Mouse (Mus musculus): ENCODE measurements at regions not wholly inside any gene's neighbourhood (a gene's known extent, or its start where the extent isn't known, plus 50 kb on each side); places are given as distances from the start of the nearest gene placed in this dataset.

DNA sequence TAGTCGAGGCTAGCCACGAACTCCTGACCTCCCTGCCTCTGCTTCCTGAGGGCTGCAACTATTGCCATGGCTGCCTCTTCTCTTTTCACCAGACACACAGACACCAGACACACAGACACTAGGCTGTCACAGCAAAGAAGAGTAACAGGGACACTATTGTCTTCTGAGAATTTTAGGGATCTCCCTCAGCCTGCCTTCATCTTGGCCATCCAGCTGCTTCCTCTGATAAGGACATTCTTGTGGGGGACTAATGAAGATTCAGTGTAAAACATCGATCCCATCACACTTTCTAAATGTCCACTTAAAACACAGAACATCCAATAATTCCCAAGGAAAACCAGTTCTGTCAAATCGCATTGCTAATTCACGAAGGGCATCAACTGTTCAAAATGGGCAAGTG lies 98.2 kb downstream of the Cd24a start:
- H3K4me3 ChIP-seq, result no peak overlapping the region
- no peak overlapping the region for H3K9ac ChIP-seq
- H3K27me3 ChIP-seq, result no peaks in the 10 kb centered on the region
- no peaks in the 10 kb centered on the region for H3K9me3 ChIP-seq (replicated peaks)
- 85% methylated on average over 5 of the region's 5 CpGs for WGBS
- H3K4me1 ChIP-seq, result no peaks in the 10 kb centered on the region
- ATAC-seq, result no peak
- H3K27ac ChIP-seq, result no peak overlapping the region
- H3K36me3 ChIP-seq (ENCODE audit: poor library complexity, severe bottlenecking), result no peaks in the 10 kb centered on the region
- no peak overlapping the region for H3K4me2 ChIP-seq

DNA sequence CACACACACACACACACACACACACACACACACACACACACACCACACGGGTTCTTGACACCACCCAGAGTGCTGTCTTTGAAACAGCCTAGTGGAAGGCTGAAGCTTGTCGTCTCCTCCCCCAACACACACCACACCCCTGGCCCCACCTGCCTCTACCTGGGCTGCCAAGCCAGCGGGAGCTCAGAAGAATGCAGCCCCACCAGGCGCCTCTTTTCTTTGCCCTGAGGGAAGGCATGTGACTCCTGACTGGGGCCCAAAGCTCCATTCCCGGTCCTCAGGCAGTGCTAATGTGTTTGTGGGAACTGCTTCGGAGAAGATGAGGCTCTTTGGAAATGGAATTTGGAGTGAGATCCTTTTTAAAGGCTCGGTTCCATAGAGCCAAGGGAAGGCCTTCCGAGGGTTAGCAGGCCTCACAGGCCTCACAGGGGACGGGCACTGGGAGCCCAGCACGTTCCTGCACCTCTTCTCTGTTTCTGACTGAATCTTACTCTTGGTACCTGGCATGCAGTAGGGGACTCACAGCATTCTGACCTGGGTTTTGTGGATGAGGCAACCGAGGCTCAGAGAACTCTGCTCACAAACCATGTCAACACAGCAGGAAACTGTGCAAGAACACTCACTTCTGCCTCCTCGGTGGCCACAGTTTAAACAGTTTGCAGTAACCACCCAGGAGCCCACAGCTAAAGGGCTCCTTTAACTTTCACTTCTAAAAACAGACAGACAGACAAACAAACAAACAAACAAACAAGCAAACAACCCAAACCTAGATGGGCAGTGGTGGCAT lies 106.4 kb downstream of the Cd24a start:
- Histone ChIP-seq H3K27ac (no peak overlapping the region), H3K4me3 (no peak overlapping the region), H3K36me3 (ENCODE audit: poor library complexity, severe bottlenecking) (no peaks in the 10 kb centered on the region), H3K9me3 (replicated peaks) (no peaks in the 10 kb centered on the region), H3K27me3 (no peaks in the 10 kb centered on the region), H3K4me2 (no peak overlapping the region), H3K9ac (no peak overlapping the region), H3K4me1 (peaks cover 3% of the 10 kb centered on the region; the same call in 1 of the 2 replicates)
- 34% methylated on average over 12 of the region's 12 CpGs for WGBS
- ATAC-seq, result no peak

- no peak for ATAC-seq
Measured at GRCm38 (mm10) chr10:43689161-43689913, 111.3 kb downstream of the Cd24a start.

DNA sequence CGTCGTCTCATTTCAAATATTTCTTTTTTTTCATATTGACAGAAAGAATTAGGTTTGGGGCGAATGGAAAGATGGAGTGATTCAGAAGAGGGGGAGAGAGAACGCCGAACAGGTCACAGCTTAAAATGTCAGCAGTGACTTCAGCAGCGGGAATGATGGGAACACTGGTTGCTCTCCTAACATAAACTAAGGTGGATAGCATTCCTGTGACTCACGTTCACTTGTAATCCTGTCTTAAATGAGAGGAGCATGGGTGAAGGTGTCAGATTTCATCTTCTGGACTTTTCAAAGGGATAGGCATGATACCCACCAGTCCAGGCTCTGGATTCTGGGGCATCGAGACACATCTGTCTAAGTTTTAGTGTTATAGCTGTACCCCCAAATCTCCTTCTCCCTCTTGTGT lies 111.8 kb downstream of the Cd24a start:
- Histone ChIP-seq H3K9me3 (replicated peaks) (no peaks in the 10 kb centered on the region), H3K27ac (no peak overlapping the region), H3K27me3 (no peaks in the 10 kb centered on the region), H3K4me1 (peaks cover 3% of the 10 kb centered on the region; the same call in 1 of the 2 replicates), H3K36me3 (ENCODE audit: poor library complexity, severe bottlenecking) (no peaks in the 10 kb centered on the region), H3K4me2 (no peak overlapping the region), H3K9ac (no peak overlapping the region), H3K4me3 (no peak overlapping the region)
- ATAC-seq, result no peak
- WGBS, result 48% methylated on average over 8 of the region's 8 CpGs

More at GRCm38 (mm10) chr10:43689161-43689913, 111.3 kb downstream of the Cd24a start:
- WGBS, result 26% methylated on average over 10 of the region's 10 CpGs
- H3K27ac ChIP-seq, result no peak overlapping the region
- no peak overlapping the region for H3K9ac ChIP-seq
- H3K36me3 ChIP-seq (ENCODE audit: poor library complexity, severe bottlenecking), result no peaks in the 10 kb centered on the region
- no peak overlapping the region for H3K4me3 ChIP-seq
- H3K4me1 ChIP-seq, result peaks cover 3% of the 10 kb centered on the region; the same call in 1 of the 2 replicates
- no peaks in the 10 kb centered on the region for H3K9me3 ChIP-seq (replicated peaks)
- H3K4me2 ChIP-seq, result no peak overlapping the region
- H3K27me3 ChIP-seq, result no peaks in the 10 kb centered on the region

- no peak for ATAC-seq
- 77% methylated on average over 5 of the region's 5 CpGs for WGBS
Measured at GRCm38 (mm10) chr10:43693974-43694373, 115.9 kb downstream of the Cd24a start.

GRCm38 (mm10) chr10:43694508-43694907 lies 116.4 kb downstream of the Cd24a start:
- Histone ChIP-seq H3K4me1 (peaks cover 7% of the 10 kb centered on the region), H3K4me3 (no peak overlapping the region), H3K4me2 (no peak overlapping the region), H3K9ac (no peak overlapping the region), H3K27me3 (no peaks in the 10 kb centered on the region), H3K36me3 (ENCODE audit: poor library complexity, severe bottlenecking) (no peaks in the 10 kb centered on the region), H3K27ac (no peak overlapping the region), H3K9me3 (replicated peaks) (no peaks in the 10 kb centered on the region)
- WGBS, result 9% methylated on average over 6 of the region's 6 CpGs
- no peak for ATAC-seq

More at GRCm38 (mm10) chr10:43693974-43694373, 115.9 kb downstream of the Cd24a start:
- Histone ChIP-seq H3K9ac (no peak overlapping the region), H3K9me3 (replicated peaks) (no peaks in the 10 kb centered on the region), H3K27ac (no peak overlapping the region), H3K4me2 (no peak overlapping the region), H3K4me1 (peaks cover 10% of the 10 kb centered on the region), H3K36me3 (ENCODE audit: poor library complexity, severe bottlenecking) (no peaks in the 10 kb centered on the region), H3K27me3 (no peaks in the 10 kb centered on the region), H3K4me3 (no peak overlapping the region)

GRCm38 (mm10) chr10:43695470-43695869 lies 117.4 kb downstream of the Cd24a start:
- Histone ChIP-seq H3K27ac (no peak overlapping the region), H3K27me3 (no peaks in the 10 kb centered on the region), H3K4me1 (peaks cover 7% of the 10 kb centered on the region), H3K4me2 (no peak overlapping the region), H3K36me3 (ENCODE audit: poor library complexity, severe bottlenecking) (no peaks in the 10 kb centered on the region), H3K9ac (no peak overlapping the region), H3K9me3 (replicated peaks) (no peaks in the 10 kb centered on the region), H3K4me3 (no peak overlapping the region)
- no peak for ATAC-seq
- 73% methylated on average over 10 of the region's 10 CpGs for WGBS

DNA sequence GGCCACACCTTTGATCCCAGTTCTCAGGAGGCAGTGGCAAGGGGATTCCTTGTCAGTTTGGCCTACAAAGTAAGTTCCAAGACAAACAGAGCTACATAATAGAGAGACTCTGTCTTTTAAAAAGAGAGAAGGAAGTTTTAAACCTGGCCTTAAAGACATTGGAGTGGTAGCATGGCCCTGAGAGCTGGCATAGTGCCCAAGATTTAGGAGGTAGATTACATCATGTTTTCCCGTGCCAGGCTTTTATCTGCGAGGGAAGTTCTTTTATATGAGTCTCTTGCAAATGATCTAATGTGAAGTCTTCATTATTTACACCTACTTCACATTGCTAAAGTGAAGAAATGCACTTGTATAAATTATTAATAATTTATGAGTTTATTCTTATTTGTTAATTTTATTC lies 119.8 kb downstream of the Cd24a start:
- ATAC-seq, result no peak

DNA sequence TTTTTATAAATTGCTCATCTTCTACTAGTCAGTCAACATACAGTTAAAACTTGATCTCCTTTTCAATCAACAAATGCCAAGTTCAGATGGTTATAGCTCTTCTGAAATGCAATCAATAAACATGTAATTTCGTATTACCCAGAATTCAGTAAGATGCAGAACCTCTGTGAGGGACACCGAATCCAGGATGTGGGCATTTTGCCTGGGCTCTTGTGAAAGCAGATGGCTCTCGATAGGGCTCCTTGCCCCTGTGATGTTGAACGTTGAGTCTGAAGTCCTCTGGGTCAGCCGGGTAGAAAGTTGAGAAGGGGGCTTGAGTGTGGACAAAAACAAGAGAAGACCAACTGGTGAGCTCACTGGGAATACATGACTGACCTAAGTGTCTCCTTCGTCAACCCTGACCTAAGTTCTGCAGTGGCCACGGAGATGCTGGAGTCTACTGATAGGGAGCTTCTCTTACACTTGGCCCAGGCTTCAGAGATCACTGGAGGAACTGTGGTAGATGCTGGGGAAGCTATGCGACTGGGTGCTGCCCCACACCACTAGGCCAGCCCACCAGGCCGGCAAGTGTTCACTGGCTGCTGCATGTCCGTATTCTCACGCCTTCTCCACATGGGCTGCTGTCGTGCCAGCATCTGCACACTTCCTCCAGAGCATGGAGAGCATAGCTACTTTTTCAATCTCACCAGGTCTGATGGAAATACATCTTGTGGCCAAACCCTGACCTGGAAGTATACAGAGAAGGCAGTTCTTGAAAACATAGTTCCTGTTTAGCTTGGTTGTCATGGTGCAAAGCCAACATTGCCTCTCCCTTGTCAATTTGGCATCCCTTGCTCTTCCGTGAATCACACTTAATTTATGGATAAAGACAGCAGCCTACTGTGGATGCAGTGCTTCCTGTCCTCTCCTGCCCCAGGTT lies 122.5 kb downstream of the Cd24a start:
- H3K36me3 ChIP-seq (ENCODE audit: poor library complexity, severe bottlenecking), result no peaks in the 10 kb centered on the region
- H3K9me3 ChIP-seq (replicated peaks), result no peaks in the 10 kb centered on the region
- no peak overlapping the region for H3K4me2 ChIP-seq
- H3K4me3 ChIP-seq, result no peak overlapping the region
- H3K27ac ChIP-seq, result no peak overlapping the region
- H3K4me1 ChIP-seq, result peaks cover 7% of the 10 kb centered on the region
- WGBS, result 91% methylated on average over 13 of the region's 13 CpGs
- H3K9ac ChIP-seq, result no peak overlapping the region
- no peaks in the 10 kb centered on the region for H3K27me3 ChIP-seq
- ATAC-seq, result no peak

More for the DNA sequence above, 119.8 kb downstream of the Cd24a start:
- Histone ChIP-seq H3K9me3 (replicated peaks) (no peaks in the 10 kb centered on the region), H3K36me3 (ENCODE audit: poor library complexity, severe bottlenecking) (no peaks in the 10 kb centered on the region), H3K4me3 (no peak overlapping the region), H3K27ac (no peak overlapping the region), H3K9ac (no peak overlapping the region), H3K4me1 (peaks cover 7% of the 10 kb centered on the region), H3K4me2 (no peak overlapping the region), H3K27me3 (no peaks in the 10 kb centered on the region)
- 20% methylated on average over 2 of the region's 2 CpGs for WGBS

DNA sequence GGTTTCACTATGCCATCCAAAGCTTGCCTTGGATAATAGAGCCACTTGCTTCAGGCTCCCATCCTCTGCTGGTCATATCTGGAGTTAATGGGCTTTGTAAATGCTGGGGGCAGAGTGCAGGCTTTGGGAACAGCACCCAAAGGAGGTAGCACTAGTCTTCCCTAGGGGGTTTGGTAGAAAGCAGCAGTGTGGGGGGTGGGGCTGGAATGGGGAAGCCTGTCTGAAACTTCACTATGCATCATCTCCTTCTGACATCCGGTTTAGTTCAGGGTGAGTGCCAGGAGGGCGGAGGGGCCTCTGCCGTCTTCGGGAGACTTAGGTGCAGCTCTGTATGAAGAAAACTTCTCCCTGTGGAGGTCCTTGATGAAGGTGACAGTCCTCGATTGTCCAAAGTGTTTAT lies 124.8 kb downstream of the Cd24a start:
- Histone ChIP-seq H3K9me3 (replicated peaks) (no peaks in the 10 kb centered on the region), H3K27me3 (no peaks in the 10 kb centered on the region), H3K36me3 (ENCODE audit: poor library complexity, severe bottlenecking) (no peaks in the 10 kb centered on the region), H3K27ac (no peak overlapping the region), H3K4me3 (no peak overlapping the region), H3K9ac (no peak overlapping the region), H3K4me1 (peaks cover 5% of the 10 kb centered on the region), H3K4me2 (no peak overlapping the region)
- 86% methylated on average over 5 of the region's 5 CpGs for WGBS
- ATAC-seq, result no peak

DNA sequence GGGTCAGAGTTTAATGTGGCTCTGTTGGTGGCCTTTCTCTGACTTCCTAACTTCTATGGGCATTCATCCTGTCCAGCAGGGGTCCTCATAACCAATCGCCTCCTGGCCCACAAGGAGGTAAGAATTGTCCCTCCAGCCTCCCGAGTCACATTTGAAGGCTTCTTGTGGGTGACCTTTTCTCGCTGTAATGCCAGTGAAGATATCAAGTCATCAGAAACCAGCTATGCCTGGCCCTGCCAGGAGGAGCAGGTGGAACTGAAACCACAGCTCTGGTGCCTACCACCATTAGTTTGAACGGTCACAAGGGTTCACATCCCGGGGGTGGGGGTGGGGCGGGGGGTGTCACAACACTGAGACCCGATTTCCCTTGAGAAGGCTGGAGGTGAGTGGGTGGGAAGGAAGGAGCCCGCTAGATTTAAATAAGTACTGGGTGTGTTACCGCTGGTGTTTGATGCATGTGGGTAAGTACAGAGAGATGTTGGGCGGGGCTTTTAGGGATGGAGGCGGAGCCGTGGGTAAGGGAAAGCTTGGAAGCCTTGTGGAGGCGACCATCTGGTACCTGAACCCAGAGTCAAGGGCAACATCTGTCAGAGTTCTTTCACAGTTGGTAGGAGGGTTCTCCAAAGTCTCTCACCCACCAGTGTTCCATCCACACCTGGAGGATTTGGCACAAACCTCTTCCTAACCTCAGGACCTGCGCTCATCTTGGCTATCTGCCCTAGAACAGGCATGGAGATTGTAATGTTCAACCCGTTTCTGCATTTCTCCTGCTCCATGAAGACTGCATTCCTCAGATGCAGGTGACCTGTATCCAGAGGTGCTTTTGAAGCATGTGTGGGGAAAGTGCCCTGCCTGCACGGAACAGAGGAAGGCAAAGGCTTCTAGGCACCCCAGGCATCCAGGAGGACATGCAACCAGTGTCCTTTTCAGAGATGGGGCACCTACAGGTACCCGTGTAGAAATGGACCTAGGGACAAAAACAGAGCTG lies 128.2 kb downstream of the Cd24a start:
- H3K4me2 ChIP-seq, result no peak overlapping the region
- no peaks in the 10 kb centered on the region for H3K9me3 ChIP-seq (replicated peaks)
- ATAC-seq, result no peak
- no peaks in the 10 kb centered on the region for H3K36me3 ChIP-seq (ENCODE audit: poor library complexity, severe bottlenecking)
- no peaks in the 10 kb centered on the region for H3K27me3 ChIP-seq
- WGBS, result 68% methylated on average over 17 of the region's 17 CpGs
- H3K4me3 ChIP-seq, result no peak overlapping the region
- no peak overlapping the region for H3K27ac ChIP-seq
- no peak overlapping the region for H3K9ac ChIP-seq
- H3K4me1 ChIP-seq, result no peaks in the 10 kb centered on the region
